Mouse (Mus musculus): ENCODE data around the gene Igfbp7.

- TF ChIP-seq POLR2A (IDR thresholded peaks at IDR 0.05; ENCODE audit: insufficient read depth, low read depth, low read length) (peak; percentile 82), CTCF (IDR thresholded peaks at IDR 0.05) (peak; percentile 89), EP300 (IDR thresholded peaks at IDR 0.05; ENCODE audit: insufficient read depth, low read depth, low read length) (0 out of 2 replicates have a peak, but pooled peaks have one; percentile 8)
Observed at GRCm38 (mm10) chr5:77407341-77408298, at the start of gene Igfbp7.

Data from heart, adult 2 months (tissue).